Mouse (Mus musculus): ENCODE results near the gene Acot11. TPM values are rescaled to one million over a fixed set of nuclear protein-coding genes. Genes with fewer than 3 reads are reported as not detected.
"Not testable (repeated sequence)": the region's sequence is repeated elsewhere in the genome, so short reads cannot be mapped to it uniquely, and the experiment has no call there.

Gene Acot11
- polyA plus RNA-seq, 1 experiment from 2014 or later = 1.5 TPM

GRCm38 (mm10) chr4:106769306-106769705, 35.5 kb downstream of the Acot11 start:
- H3K4me1 ChIP-seq (replicated peaks; ENCODE audit: control insufficient read depth, insufficient read depth, low read length) = no peaks in the 10 kb centered on the region
- H3K27ac ChIP-seq (ENCODE audit: low read length) = no peak overlapping the region
- no peaks in the 10 kb centered on the region for H3K27me3 ChIP-seq (replicated peaks; ENCODE audit: control insufficient read depth, insufficient read depth, low read length)
- 67% methylated on average over 2 of the region's 2 CpGs for WGBS
- no peaks in the 10 kb centered on the region for H3K9me3 ChIP-seq (ENCODE audit: control insufficient read depth, low read length)
- no peaks in the 10 kb centered on the region for H3K36me3 ChIP-seq (ENCODE audit: control insufficient read depth, insufficient read depth)
- no peak for ATAC-seq
- no peak overlapping the region for H3K4me2 ChIP-seq (ENCODE audit: low read length)
- no peak overlapping the region for H3K9ac ChIP-seq (replicated peaks; ENCODE audit: low read depth, low read length)
- no peak overlapping the region for H3K4me3 ChIP-seq (replicated peaks; ENCODE audit: low read length)

- 73% methylated on average over 7 of the region's 7 CpGs for WGBS
- Histone ChIP-seq H3K9ac (replicated peaks; ENCODE audit: low read depth, low read length) (no peak overlapping the region), H3K4me3 (replicated peaks; ENCODE audit: low read length) (no peak overlapping the region), H3K27ac (ENCODE audit: low read length) (no peak overlapping the region), H3K4me2 (ENCODE audit: low read length) (no peak overlapping the region), H3K27me3 (replicated peaks; ENCODE audit: control insufficient read depth, insufficient read depth, low read length) (no peaks in the 10 kb centered on the region), H3K36me3 (ENCODE audit: control insufficient read depth, insufficient read depth) (no peaks in the 10 kb centered on the region), H3K4me1 (replicated peaks; ENCODE audit: control insufficient read depth, insufficient read depth, low read length) (no peaks in the 10 kb centered on the region), H3K9me3 (ENCODE audit: control insufficient read depth, low read length) (no peaks in the 10 kb centered on the region)
- ATAC-seq = no peak
Observed at GRCm38 (mm10) chr4:106764166-106764565, 40.6 kb downstream of the Acot11 start.

GRCm38 (mm10) chr4:106751726-106752125, 53.1 kb downstream of the Acot11 start:
- Histone ChIP-seq H3K36me3 (ENCODE audit: control insufficient read depth, insufficient read depth) (no peaks in the 10 kb centered on the region), H3K4me3 (replicated peaks; ENCODE audit: low read length) (no peak overlapping the region), H3K27me3 (replicated peaks; ENCODE audit: control insufficient read depth, insufficient read depth, low read length) (no peaks in the 10 kb centered on the region), H3K4me1 (replicated peaks; ENCODE audit: control insufficient read depth, insufficient read depth, low read length) (peaks cover 11% of the 10 kb centered on the region; the same call in 1 of the 2 replicates), H3K9me3 (ENCODE audit: control insufficient read depth, low read length) (no peaks in the 10 kb centered on the region), H3K4me2 (ENCODE audit: low read length) (no peak overlapping the region), H3K27ac (ENCODE audit: low read length) (no peak overlapping the region), H3K9ac (replicated peaks; ENCODE audit: low read depth, low read length) (no peak overlapping the region)
- ATAC-seq = no peak
- 85% methylated on average over 6 of the region's 6 CpGs for WGBS

GRCm38 (mm10) chr4:106749699-106750098, 55.1 kb downstream of the Acot11 start:
- no peaks in the 10 kb centered on the region for H3K36me3 ChIP-seq (ENCODE audit: control insufficient read depth, insufficient read depth)
- peaks cover 11% of the 10 kb centered on the region; the same call in 1 of the 2 replicates for H3K4me1 ChIP-seq (replicated peaks; ENCODE audit: control insufficient read depth, insufficient read depth, low read length)
- peak overlapping the region; percentile 30 for H3K4me3 ChIP-seq (replicated peaks; ENCODE audit: low read length)
- no peak overlapping the region for H3K27ac ChIP-seq (ENCODE audit: low read length)
- peak overlapping the region; percentile 47 for H3K4me2 ChIP-seq (ENCODE audit: low read length)
- no peaks in the 10 kb centered on the region for H3K27me3 ChIP-seq (replicated peaks; ENCODE audit: control insufficient read depth, insufficient read depth, low read length)
- H3K9me3 ChIP-seq (ENCODE audit: control insufficient read depth, low read length) = no peaks in the 10 kb centered on the region
- H3K9ac ChIP-seq (replicated peaks; ENCODE audit: low read depth, low read length) = peak overlapping the region; percentile 41
- 1% methylated on average over 7 of the region's 7 CpGs for WGBS
- ATAC-seq = peak; percentile 89

GRCm38 (mm10) chr4:106747001-106747580, 57.7 kb downstream of the Acot11 start:
- Histone ChIP-seq H3K4me1 (replicated peaks; ENCODE audit: control insufficient read depth, insufficient read depth, low read length) (peaks cover 11% of the 10 kb centered on the region; the same call in 1 of the 2 replicates), H3K27me3 (replicated peaks; ENCODE audit: control insufficient read depth, insufficient read depth, low read length) (no peaks in the 10 kb centered on the region), H3K9me3 (ENCODE audit: control insufficient read depth, low read length) (no peaks in the 10 kb centered on the region), H3K4me3 (replicated peaks; ENCODE audit: low read length) (no peak overlapping the region), H3K27ac (ENCODE audit: low read length) (no peak overlapping the region), H3K4me2 (ENCODE audit: low read length) (no peak overlapping the region), H3K36me3 (ENCODE audit: control insufficient read depth, insufficient read depth) (no peaks in the 10 kb centered on the region), H3K9ac (replicated peaks; ENCODE audit: low read depth, low read length) (no peak overlapping the region)
- ATAC-seq = no peak
- 95% methylated on average over 1 of the region's 1 CpGs for WGBS

- H3K27me3 ChIP-seq (replicated peaks; ENCODE audit: control insufficient read depth, insufficient read depth, low read length) = no peaks in the 10 kb centered on the region
- no peaks in the 10 kb centered on the region for H3K9me3 ChIP-seq (ENCODE audit: control insufficient read depth, low read length)
- H3K27ac ChIP-seq (ENCODE audit: low read length) = no peak overlapping the region
- peaks cover 11% of the 10 kb centered on the region; the same call in 1 of the 2 replicates for H3K4me1 ChIP-seq (replicated peaks; ENCODE audit: control insufficient read depth, insufficient read depth, low read length)
- no peak overlapping the region for H3K9ac ChIP-seq (replicated peaks; ENCODE audit: low read depth, low read length)
- H3K36me3 ChIP-seq (ENCODE audit: control insufficient read depth, insufficient read depth) = no peaks in the 10 kb centered on the region
- no peak for ATAC-seq
- 86% methylated on average over 7 of the region's 7 CpGs for WGBS
- no peak overlapping the region for H3K4me3 ChIP-seq (replicated peaks; ENCODE audit: low read length)
- H3K4me2 ChIP-seq (ENCODE audit: low read length) = no peak overlapping the region
Observed at GRCm38 (mm10) chr4:106745862-106746261, 58.9 kb downstream of the Acot11 start.

- Histone ChIP-seq H3K36me3 (ENCODE audit: control insufficient read depth, insufficient read depth) (no peaks in the 10 kb centered on the region), H3K4me2 (ENCODE audit: low read length) (no peak overlapping the region), H3K27me3 (replicated peaks; ENCODE audit: control insufficient read depth, insufficient read depth, low read length) (no peaks in the 10 kb centered on the region), H3K9me3 (ENCODE audit: control insufficient read depth, low read length) (no peaks in the 10 kb centered on the region), H3K9ac (replicated peaks; ENCODE audit: low read depth, low read length) (no peak overlapping the region), H3K27ac (ENCODE audit: low read length) (no peak overlapping the region), H3K4me3 (replicated peaks; ENCODE audit: low read length) (no peak overlapping the region), H3K4me1 (replicated peaks; ENCODE audit: control insufficient read depth, insufficient read depth, low read length) (no peaks in the 10 kb centered on the region)
- ATAC-seq = peak; percentile 31; the same call in 1 of the 2 replicates
- WGBS = 49% methylated on average over 3 of the region's 3 CpGs
Observed at GRCm38 (mm10) chr4:106737904-106738303, 66.9 kb downstream of the Acot11 start.

- H3K27ac ChIP-seq (ENCODE audit: low read length); H3K9ac ChIP-seq (replicated peaks; ENCODE audit: low read depth, low read length); H3K27me3 ChIP-seq (replicated peaks; ENCODE audit: control insufficient read depth, insufficient read depth, low read length); H3K9me3 ChIP-seq (ENCODE audit: control insufficient read depth, low read length); H3K4me1 ChIP-seq (replicated peaks; ENCODE audit: control insufficient read depth, insufficient read depth, low read length); H3K4me3 ChIP-seq (replicated peaks; ENCODE audit: low read length); ATAC-seq; H3K36me3 ChIP-seq (ENCODE audit: control insufficient read depth, insufficient read depth); H3K4me2 ChIP-seq (ENCODE audit: low read length): not testable (repeated sequence)
- WGBS = 92% methylated on average over 1 of the region's 1 CpGs
Observed at GRCm38 (mm10) chr4:106736884-106737283, 67.9 kb downstream of the Acot11 start.

- WGBS = 68% methylated on average over 4 of the region's 4 CpGs
- Histone ChIP-seq H3K27me3 (replicated peaks; ENCODE audit: control insufficient read depth, insufficient read depth, low read length) (no peaks in the 10 kb centered on the region), H3K36me3 (ENCODE audit: control insufficient read depth, insufficient read depth) (no peaks in the 10 kb centered on the region), H3K4me1 (replicated peaks; ENCODE audit: control insufficient read depth, insufficient read depth, low read length) (no peaks in the 10 kb centered on the region), H3K9me3 (ENCODE audit: control insufficient read depth, low read length) (no peaks in the 10 kb centered on the region), H3K9ac (replicated peaks; ENCODE audit: low read depth, low read length) (no peak within 1 kb of the TSS), H3K4me2 (ENCODE audit: low read length) (no peak within 1 kb of the TSS), H3K4me3 (replicated peaks; ENCODE audit: low read length) (no peak within 1 kb of the TSS), H3K27ac (ENCODE audit: low read length) (no peak within 1 kb of the TSS)
- no peak for ATAC-seq
Observed at GRCm38 (mm10) chr4:106733636-106734035, 71.2 kb downstream of the Acot11 start, which contains the start of gene Fam151a. Gene Fam151a, plus strand, starts transcription at chr4:106733889.

- 83% methylated on average over 7 of the region's 7 CpGs for WGBS
- H3K27ac ChIP-seq (ENCODE audit: low read length) = no peak within 1 kb of the TSS
- no peaks in the 10 kb centered on the region for H3K4me1 ChIP-seq (replicated peaks; ENCODE audit: control insufficient read depth, insufficient read depth, low read length)
- H3K9me3 ChIP-seq (ENCODE audit: control insufficient read depth, low read length) = no peaks in the 10 kb centered on the region
- H3K4me3 ChIP-seq (replicated peaks; ENCODE audit: low read length) = no peak within 1 kb of the TSS
- H3K9ac ChIP-seq (replicated peaks; ENCODE audit: low read depth, low read length) = no peak within 1 kb of the TSS
- no peak within 1 kb of the TSS for H3K4me2 ChIP-seq (ENCODE audit: low read length)
- no peak for ATAC-seq
- no peaks in the 10 kb centered on the region for H3K27me3 ChIP-seq (replicated peaks; ENCODE audit: control insufficient read depth, insufficient read depth, low read length)
- H3K36me3 ChIP-seq (ENCODE audit: control insufficient read depth, insufficient read depth) = no peaks in the 10 kb centered on the region
Observed at GRCm38 (mm10) chr4:106730814-106731213, 74.0 kb downstream of the Acot11 start, which contains the start of gene Mroh7. Gene Mroh7, minus strand, starts transcription at chr4:106730925.
